Mouse (Mus musculus) limb, embryonic 10.5 days (tissue): ENCODE results near the gene Serpinc1. TPM values are rescaled to one million over a fixed set of nuclear protein-coding genes. Genes with fewer than 3 reads are reported as not detected.
"Not testable (repeated sequence)": the region's sequence is repeated elsewhere in the genome, so short reads cannot be mapped to it uniquely, and the experiment has no call there.

ENCODE experiments used
- DNase-seq: peaks from one replicate; pipeline ENCODE4 v3.0.0-alpha.2; 2017; ENCODE audit warnings: low spot score
- H3K27ac ChIP-seq: fragments of 300-500 bp; sonication (generic); 2 replicates; pipeline ENCODE4 v1.5.1; 2016; ENCODE audit warnings: mild to moderate bottlenecking
- H3K27me3 ChIP-seq: fragments of 300-500 bp; sonication (generic); 2 replicates; pipeline ENCODE4 v1.6.1; 2016; ENCODE audit warnings: low read depth, mild to moderate bottlenecking; ENCODE audit not compliant: poor library complexity, severe bottlenecking
- H3K36me3 ChIP-seq: fragments of 300-500 bp; sonication (generic); 2 replicates; pipeline ENCODE4 v1.6.1; 2016; ENCODE audit warnings: mild to moderate bottlenecking, moderate library complexity
- H3K4me1 ChIP-seq: fragments of 300-500 bp; sonication (generic); 2 replicates; pipeline ENCODE4 v1.6.1; 2016
- H3K4me3 ChIP-seq: fragments of 300-500 bp; sonication (generic); 2 replicates; pipeline ENCODE4 v1.5.1; 2016; ENCODE audit warnings: mild to moderate bottlenecking, moderate library complexity
- H3K9me3 ChIP-seq: fragments of 300-500 bp; sonication (generic); replicated peaks from 2 replicates; pipeline ENCODE4 v1.6.1; 2016; ENCODE audit warnings: mild to moderate bottlenecking
- WGBS: fragments of 180-500 bp; shearing (Covaris S2); methylation state at CpG from one replicate; pipeline ENCODE4 v1.1.7; 2016; 5-methylcytosine and 5-hydroxymethylcytosine counted together
- polyA plus RNA-seq: library from polyadenylated mRNA; unstranded; fragments of >200 nt; fragmentation: Nextera tagmentation; extraction: Ambion mirVana; gene quantifications from 2 replicates; pipeline ENCODE4 v1.2.1, GENCODE M21; 2016

Serpinc1 gene
- polyA plus RNA-seq, 1 experiment from 2014 or later: 2.0 TPM

GRCm38 (mm10) chr1:160986881-160987635 lies 8.7 kb downstream of the Serpinc1 start:
- no peak for DNase-seq
- no peak overlapping the region for H3K27ac ChIP-seq
- WGBS: 87% methylated on average over 17 of the region's 17 CpGs
- peaks cover 5% of the 10 kb centered on the region for H3K4me1 ChIP-seq
- H3K4me3 ChIP-seq: no peak overlapping the region
- no peaks in the 10 kb centered on the region for H3K27me3 ChIP-seq
- H3K9me3 ChIP-seq: no peaks in the 10 kb centered on the region
- H3K36me3 ChIP-seq: no peaks in the 10 kb centered on the region

GRCm38 (mm10) chr1:160989395-160989794 lies 11.0 kb downstream of the Serpinc1 start:
- H3K27ac ChIP-seq: no peak overlapping the region
- no peaks in the 10 kb centered on the region for H3K9me3 ChIP-seq
- no peak overlapping the region for H3K4me3 ChIP-seq
- H3K36me3 ChIP-seq: no peaks in the 10 kb centered on the region
- peaks cover 5% of the 10 kb centered on the region for H3K4me1 ChIP-seq
- DNase-seq: no peak
- 86% methylated on average over 15 of the region's 15 CpGs for WGBS
- no peaks in the 10 kb centered on the region for H3K27me3 ChIP-seq

GRCm38 (mm10) chr1:160993851-160994250 lies 15.5 kb downstream of the Serpinc1 start:
- DNase-seq: no peak
- 86% methylated on average over 6 of the region's 6 CpGs for WGBS
- no peak overlapping the region for H3K4me3 ChIP-seq
- no peaks in the 10 kb centered on the region for H3K27me3 ChIP-seq
- no peaks in the 10 kb centered on the region for H3K36me3 ChIP-seq
- no peaks in the 10 kb centered on the region for H3K4me1 ChIP-seq
- no peaks in the 10 kb centered on the region for H3K9me3 ChIP-seq
- no peak overlapping the region for H3K27ac ChIP-seq

GRCm38 (mm10) chr1:161004942-161005341 lies 26.6 kb downstream of the Serpinc1 start:
- Histone ChIP-seq H3K27ac (no peak overlapping the region), H3K4me3 (no peak overlapping the region), H3K4me1 (peaks cover 14% of the 10 kb centered on the region), H3K27me3 (no peaks in the 10 kb centered on the region), H3K36me3 (peaks cover 26% of the 10 kb centered on the region), H3K9me3 (no peaks in the 10 kb centered on the region)
- no peak for DNase-seq
- 75% methylated on average over 4 of the region's 4 CpGs for WGBS

- Histone ChIP-seq H3K27ac (no peak overlapping the region), H3K36me3 (peaks cover 26% of the 10 kb centered on the region), H3K4me3 (no peak overlapping the region), H3K27me3 (no peaks in the 10 kb centered on the region), H3K9me3 (no peaks in the 10 kb centered on the region), H3K4me1 (peaks cover 14% of the 10 kb centered on the region)
- WGBS: 71% methylated on average over 3 of the region's 3 CpGs
- no peak for DNase-seq
Observed at GRCm38 (mm10) chr1:161005526-161005925, 27.1 kb downstream of the Serpinc1 start.

- no peaks in the 10 kb centered on the region for H3K27me3 ChIP-seq
- no peak for DNase-seq
- no peaks in the 10 kb centered on the region for H3K9me3 ChIP-seq
- H3K4me1 ChIP-seq: peaks cover 14% of the 10 kb centered on the region
- no peak overlapping the region for H3K27ac ChIP-seq
- WGBS: 90% methylated on average over 5 of the region's 5 CpGs
- no peak overlapping the region for H3K4me3 ChIP-seq
- peaks cover 28% of the 10 kb centered on the region for H3K36me3 ChIP-seq
Observed at GRCm38 (mm10) chr1:161006471-161006870, 28.1 kb downstream of the Serpinc1 start.

GRCm38 (mm10) chr1:161008038-161008437 lies 29.7 kb downstream of the Serpinc1 start:
- DNase-seq: no peak
- 93% methylated on average over 2 of the region's 2 CpGs for WGBS
- Histone ChIP-seq H3K27ac (no peak overlapping the region), H3K9me3 (no peaks in the 10 kb centered on the region), H3K36me3 (peaks cover 38% of the 10 kb centered on the region), H3K27me3 (no peaks in the 10 kb centered on the region), H3K4me3 (no peak overlapping the region), H3K4me1 (peaks cover 14% of the 10 kb centered on the region)

- 89% methylated on average over 4 of the region's 4 CpGs for whole genome bisulfite sequencing
- no peak overlapping the region for H3K4me3 ChIP-seq
- no peak for DNase-seq
- no peaks in the 10 kb centered on the region for H3K9me3 ChIP-seq
- H3K4me1 ChIP-seq: peaks cover 7% of the 10 kb centered on the region; the same call in 1 of the 2 replicates
- H3K27ac ChIP-seq: no peak overlapping the region
- peaks cover 47% of the 10 kb centered on the region for H3K36me3 ChIP-seq
- H3K27me3 ChIP-seq: no peaks in the 10 kb centered on the region
Observed at GRCm38 (mm10) chr1:161010436-161010835, 32.1 kb downstream of the Serpinc1 start.

GRCm38 (mm10) chr1:161016378-161016777 lies 38.0 kb downstream of the Serpinc1 start:
- H3K36me3 ChIP-seq: peaks cover 72% of the 10 kb centered on the region
- no peaks in the 10 kb centered on the region for H3K4me1 ChIP-seq
- no peak overlapping the region for H3K4me3 ChIP-seq
- no peak for DNase-seq
- 94% methylated on average over 2 of the region's 2 CpGs for WGBS
- no peaks in the 10 kb centered on the region for H3K9me3 ChIP-seq
- H3K27ac ChIP-seq: no peak overlapping the region
- no peaks in the 10 kb centered on the region for H3K27me3 ChIP-seq

GRCm38 (mm10) chr1:161020051-161020450 lies 41.7 kb downstream of the Serpinc1 start:
- H3K4me1 ChIP-seq: no peaks in the 10 kb centered on the region
- no peak overlapping the region for H3K27ac ChIP-seq
- no peak overlapping the region for H3K4me3 ChIP-seq
- H3K27me3 ChIP-seq: no peaks in the 10 kb centered on the region
- WGBS: 95% methylated on average over 14 of the region's 14 CpGs
- DNase-seq: no peak
- H3K36me3 ChIP-seq: peaks cover 55% of the 10 kb centered on the region
- H3K9me3 ChIP-seq: no peaks in the 10 kb centered on the region

GRCm38 (mm10) chr1:161025410-161026210 lies 47.2 kb downstream of the Serpinc1 start:
- Histone ChIP-seq H3K4me1 (no peaks in the 10 kb centered on the region), H3K4me3 (no peak overlapping the region), H3K27ac (no peak overlapping the region), H3K27me3 (no peaks in the 10 kb centered on the region), H3K9me3 (no peaks in the 10 kb centered on the region), H3K36me3 (peaks cover 47% of the 10 kb centered on the region)
- no peak for DNase-seq
- WGBS: 92% methylated on average over 5 of the region's 5 CpGs

- Histone ChIP-seq H3K27ac (no peak overlapping the region), H3K4me3 (no peak overlapping the region), H3K27me3 (no peaks in the 10 kb centered on the region), H3K36me3 (peaks cover 53% of the 10 kb centered on the region), H3K9me3 (no peaks in the 10 kb centered on the region), H3K4me1 (no peaks in the 10 kb centered on the region)
- no peak for DNase-seq
- 79% methylated on average over 2 of the region's 2 CpGs for WGBS
Observed at GRCm38 (mm10) chr1:161027196-161027595, 48.8 kb downstream of the Serpinc1 start.

- H3K36me3 ChIP-seq: peaks cover 58% of the 10 kb centered on the region
- H3K9me3 ChIP-seq, H3K27me3 ChIP-seq, DNase-seq, H3K27ac ChIP-seq, H3K4me3 ChIP-seq, H3K4me1 ChIP-seq: not testable (repeated sequence)
- 82% methylated on average over 1 of the region's 1 CpGs for WGBS
Observed at GRCm38 (mm10) chr1:161028427-161028826, 50.0 kb downstream of the Serpinc1 start.
